Mouse (Mus musculus) CH12.LX (cell line): ENCODE results near the gene Nmur1. TPM values are rescaled to one million over a fixed set of nuclear protein-coding genes. Genes with fewer than 3 reads are reported as not detected.

Source experiments
- DNase-seq: peaks from one replicate; pipeline ENCODE4 v3.0.0-alpha.2; 2013; ENCODE audit errors: extremely low read depth
- H3K27ac ChIP-seq: 2 replicates; pipeline ENCODE4 v1.5.1; 2012; ENCODE audit warnings: low read depth, mild to moderate bottlenecking, control low read depth, moderate library complexity; ENCODE audit not compliant: insufficient read depth
- H3K27me3 ChIP-seq: replicated peaks from 2 replicates; pipeline ENCODE3; 2012; ENCODE audit warnings: inconsistent platforms
- H3K36me3 ChIP-seq, 2 experiments: replicated peaks in 1 of 2; 2 replicates each; pipeline versions ENCODE3 to v1.6.1; 2012; ENCODE audit warnings: inconsistent platforms in 1 of 2, low read length in 1 of 2, mild to moderate bottlenecking in 1 of 2, mixed read lengths in 1 of 2, moderate library complexity in 1 of 2; ENCODE audit not compliant: control insufficient read depth in 1 of 2, insufficient read depth in 1 of 2
- H3K4me1 ChIP-seq, 2 experiments: 2 replicates each; pipeline ENCODE4 v1.6.1; 2012; ENCODE audit warnings: inconsistent platforms in 1 of 2, moderate library complexity in 1 of 2; ENCODE audit not compliant: insufficient read depth in 2 of 2, control insufficient read depth in 1 of 2
- H3K4me2 ChIP-seq: 2 replicates; pipeline ENCODE4 v1.6.1; 2012; ENCODE audit warnings: low read depth, mild to moderate bottlenecking, control low read depth; ENCODE audit not compliant: poor library complexity, insufficient read depth, severe bottlenecking
- H3K4me3 ChIP-seq, 3 experiments: fragments of 150-350 bp in 1 of 3; sonication (generic) in 1 of 3; replicated peaks in 1 of 3; 2 replicates each; pipeline versions ENCODE3 to v1.5.1; 2011 to 2012; ENCODE audit warnings: low read depth in 2 of 3, low read length in 2 of 3, mild to moderate bottlenecking in 2 of 3, moderate library complexity in 2 of 3, control low read depth in 1 of 3, improper control_type of control experiment in 1 of 3, inconsistent platforms in 1 of 3, mixed read lengths in 1 of 3; ENCODE audit not compliant: poor library complexity in 1 of 3
- H3K79me2 ChIP-seq: replicated peaks from 2 replicates; pipeline ENCODE4 v1.6.1; 2012; ENCODE audit warnings: mild to moderate bottlenecking, moderate library complexity; ENCODE audit not compliant: control insufficient read depth, poor library complexity, insufficient read depth, severe bottlenecking; ENCODE audit errors: extremely low read depth
- H3K9ac ChIP-seq: 2 replicates; pipeline ENCODE4 v1.6.1; 2012; ENCODE audit warnings: low read depth, mild to moderate bottlenecking, control low read depth, moderate library complexity; ENCODE audit not compliant: insufficient read depth
- H3K9me3 ChIP-seq: replicated peaks from 2 replicates; pipeline ENCODE3; 2012; ENCODE audit warnings: low read length, inconsistent platforms, mixed read lengths
- BHLHE40 ChIP-seq: IDR thresholded peaks from 2 replicates; pipeline ENCODE4 v1.6.1; 2011; ENCODE audit warnings: mild to moderate bottlenecking, low read depth, low read length, improper control_type of control experiment
- CHD1 ChIP-seq: IDR thresholded peaks from 2 replicates; pipeline ENCODE4 v1.6.1; 2012; ENCODE audit warnings: low read depth, low read length, improper control_type of control experiment, inconsistent platforms
- CHD2 ChIP-seq: IDR thresholded peaks from 2 replicates; pipeline ENCODE4 v1.6.1; 2011; ENCODE audit warnings: low read length, improper control_type of control experiment
- CTCF ChIP-seq, 2 experiments: IDR thresholded peaks in 1 of 2; conservative IDR thresholded peaks in 1 of 2; 2 replicates each; pipeline ENCODE4 v1.5.1; 2011 to 2012; ENCODE audit warnings: low read depth in 2 of 2, low read length in 2 of 2, improper control_type of control experiment in 1 of 2, inconsistent platforms in 1 of 2, mild to moderate bottlenecking in 1 of 2, moderate library complexity in 1 of 2
- ELF1 ChIP-seq: IDR thresholded peaks from 2 replicates; pipeline ENCODE4 v1.6.1; 2014; ENCODE audit warnings: low read depth, mild to moderate bottlenecking, inconsistent platforms, low read length, improper control_type of control experiment
- EP300 ChIP-seq: IDR thresholded peaks from 2 replicates; pipeline ENCODE4 v1.6.1; 2011; ENCODE audit warnings: low read length, improper control_type of control experiment
- ETS1 ChIP-seq: conservative IDR thresholded peaks from 2 replicates; pipeline ENCODE4 v1.6.1; 2012; ENCODE audit warnings: low read depth, mild to moderate bottlenecking, inconsistent platforms, low read length, improper control_type of control experiment, moderate library complexity
- IRF4 ChIP-seq: IDR thresholded peaks from 2 replicates; pipeline ENCODE4 v1.6.1; 2014; ENCODE audit warnings: low read depth, mild to moderate bottlenecking, inconsistent platforms, low read length, improper control_type of control experiment
- JUN ChIP-seq: IDR thresholded peaks from 2 replicates; pipeline ENCODE4 v1.6.1; 2011; ENCODE audit warnings: low read depth, mild to moderate bottlenecking, low read length, improper control_type of control experiment, moderate library complexity; ENCODE audit not compliant: insufficient read depth
- JUND ChIP-seq: conservative IDR thresholded peaks from 2 replicates; pipeline ENCODE4 v1.6.1; 2011; ENCODE audit warnings: low read depth, low read length, improper control_type of control experiment
- MAZ ChIP-seq: IDR thresholded peaks from 2 replicates; pipeline ENCODE4 v1.6.1; 2012; ENCODE audit warnings: low read depth, mild to moderate bottlenecking, inconsistent platforms, low read length, improper control_type of control experiment, moderate library complexity
- MEF2A ChIP-seq: IDR thresholded peaks from 2 replicates; pipeline ENCODE4 v1.6.1; 2014; ENCODE audit warnings: low read depth, mild to moderate bottlenecking, inconsistent platforms, low read length, improper control_type of control experiment, borderline replicate concordance
- MYC ChIP-seq: IDR thresholded peaks from 2 replicates; pipeline ENCODE4 v1.6.1; 2011; ENCODE audit warnings: low read depth, mild to moderate bottlenecking, improper control_type of control experiment, low read length
- NELFE ChIP-seq: IDR thresholded peaks from 2 replicates; pipeline ENCODE4 v1.6.1; 2011; ENCODE audit warnings: low read depth, low read length, improper control_type of control experiment
- NRF1 ChIP-seq: IDR thresholded peaks from 2 replicates; pipeline ENCODE4 v1.6.1; 2014; ENCODE audit warnings: low read depth, mild to moderate bottlenecking, inconsistent platforms, low read length, improper control_type of control experiment, moderate library complexity
- PAX5 ChIP-seq: IDR thresholded peaks from 2 replicates; pipeline ENCODE4 v1.6.1; 2012; ENCODE audit warnings: low read length, inconsistent platforms, mixed read lengths
- RAD21 ChIP-seq: IDR thresholded peaks from 2 replicates; pipeline ENCODE4 v1.6.1; 2011; ENCODE audit warnings: low read depth, mild to moderate bottlenecking, low read length, improper control_type of control experiment, moderate library complexity
- TBP ChIP-seq: conservative IDR thresholded peaks from 2 replicates; pipeline ENCODE4 v1.6.1; 2011; ENCODE audit warnings: low read depth, low read length, improper control_type of control experiment
- USF1 ChIP-seq: IDR thresholded peaks from 2 replicates; pipeline ENCODE4 v1.6.1; 2014; ENCODE audit warnings: low read depth, mild to moderate bottlenecking, inconsistent platforms, low read length, improper control_type of control experiment
- USF2 ChIP-seq: conservative IDR thresholded peaks from 2 replicates; pipeline ENCODE4 v1.6.1; 2011; ENCODE audit warnings: low read depth, low read length, improper control_type of control experiment
- ZMIZ1 ChIP-seq: IDR thresholded peaks from 2 replicates; pipeline ENCODE4 v1.6.1; 2012; ENCODE audit warnings: low read depth, mild to moderate bottlenecking, inconsistent platforms, low read length, improper control_type of control experiment
- ZNF384 ChIP-seq: IDR thresholded peaks from 2 replicates; pipeline ENCODE4 v1.6.1; 2012; ENCODE audit warnings: low read depth, low read length, improper control_type of control experiment, inconsistent platforms
- dilution Hi-C: fragments of 300-500 bp; cut with MboI; formaldehyde crosslinking; loops from 2 replicates; pipeline ENCODE4 v1.14.3; 2020; ENCODE audit warnings: low sequenced_read_pairs; ENCODE audit not compliant: extremely low pct_unique_long_range_greater_than_20kb, extremely low pct_ligation_motif_present
- in situ Hi-C: fragments of 300-500 bp; cut with MboI; formaldehyde crosslinking; loops from 3 replicates; pipeline ENCODE4 v1.14.3; 2019; ENCODE audit warnings: low sequenced_read_pairs, low pct_ligation_motif_present, low pct_unique_long_range_greater_than_20kb, mixed read lengths
- polyA plus RNA-seq: library from polyadenylated mRNA; unstranded; fragments of >175 nt; gene quantifications from 2 replicates; pipeline ENCODE4 v1.2.1, GENCODE M21; 2012; ENCODE audit warnings: low read depth; ENCODE audit not compliant: insufficient read length
- total RNA-seq, 2 experiments: library from RNA; depleted of rRNA; stranded (reverse); fragments of 300-350 nt in 1 of 2; fragments of >200 nt in 1 of 2; gene quantifications; 2 replicates each; pipeline ENCODE4 v1.2.3; 2012 to 2014

Nmur1 gene
- total and polyA plus RNA-seq, 3 experiments: 0.16 TPM; not detected in 2

DNA sequence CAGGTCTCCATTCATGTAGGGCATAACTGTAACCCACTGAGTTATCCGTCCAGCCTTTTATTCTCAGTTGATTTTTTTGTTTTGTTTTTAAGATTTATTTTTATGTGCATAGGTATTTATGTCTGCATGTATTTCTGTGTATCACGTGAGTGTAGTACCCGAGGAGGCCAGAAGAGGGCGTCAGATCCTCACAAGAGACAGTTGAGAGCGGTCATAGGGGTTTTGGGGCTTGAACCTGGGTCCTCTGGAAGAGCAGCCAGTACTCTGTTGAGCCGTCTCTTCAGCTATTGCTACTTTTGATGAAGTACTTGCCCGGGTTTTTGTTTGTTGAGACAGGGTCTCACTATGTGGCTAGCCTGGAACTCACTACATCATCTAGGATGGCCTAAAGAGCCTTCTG, 30.1 kb downstream of the Nmur1 start:
- DNase-seq: peak; percentile 27
- Histone ChIP-seq H3K9ac (no peak overlapping the region), H3K36me3 (no peaks in the 10 kb centered on the region), H3K4me3 (no peak overlapping the region), H3K4me2 (no peak overlapping the region), H3K27ac (no peak overlapping the region), H3K79me2 (no peaks in the 10 kb centered on the region; the same call in 1 of the 2 replicates), H3K27me3 (no peaks in the 10 kb centered on the region), H3K4me1 (peaks cover 0 to 25% of the 10 kb centered on the region in 2 experiments; a peak in 2 of 4 replicates), H3K9me3 (no peaks in the 10 kb centered on the region)
- dilution Hi-C loops (no loop called here), in situ Hi-C loops (loop anchor here (5.0 kb wide), 1 partner anchor 41 kb away; no protein-coding TSS in a partner anchor)
- TF ChIP-seq ZNF384: no peak
- TF ChIP-seq NELFE: no peak
- TF ChIP-seq MEF2A: no peak
- TF ChIP-seq CTCF (conservative IDR thresholded peaks at IDR 0.05 in 1 of 2, IDR thresholded peaks at IDR 0.05 in 1 of 2; ENCODE audit: low read depth in 2 of 2, low read length in 2 of 2): peak; percentile 11 to 45
- TF ChIP-seq TBP: no peak
- no peak for TF ChIP-seq MYC
- TF ChIP-seq USF1: no peak
- TF ChIP-seq MAZ: no peak
- TF ChIP-seq BHLHE40: peak; percentile 58; the same call in 1 of the 2 replicates
- TF ChIP-seq USF2: no peak
- peak; percentile 19 for TF ChIP-seq RAD21
- TF ChIP-seq NRF1: no peak
- no peak for TF ChIP-seq CHD1

DNA sequence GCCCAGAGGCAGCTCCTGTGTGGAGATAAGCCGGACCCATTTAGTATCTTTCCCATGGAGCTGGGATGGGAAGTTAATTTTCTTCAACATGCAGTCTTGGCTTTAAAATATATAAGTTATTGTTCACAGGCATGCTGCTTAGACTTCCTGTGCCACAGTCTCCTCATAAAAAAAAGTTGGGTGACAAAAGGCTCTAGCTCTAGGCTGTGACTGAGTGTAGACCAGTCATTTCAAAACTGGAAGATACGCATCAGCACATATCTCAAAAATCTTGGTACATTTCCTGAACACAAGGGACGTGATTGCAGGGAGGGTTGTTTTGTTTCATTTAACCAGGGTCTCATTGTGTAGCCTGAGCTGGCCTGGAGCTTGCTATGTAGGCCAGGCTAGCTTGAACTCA, 31.8 kb downstream of the Nmur1 start:
- Histone ChIP-seq H3K9ac (no peak overlapping the region), H3K4me3 (no peak overlapping the region), H3K27me3 (no peaks in the 10 kb centered on the region), H3K4me1 (peaks cover 0 to 25% of the 10 kb centered on the region in 2 experiments; a peak in 2 of 4 replicates), H3K4me2 (no peak overlapping the region), H3K9me3 (no peaks in the 10 kb centered on the region), H3K27ac (no peak overlapping the region), H3K79me2 (no peaks in the 10 kb centered on the region; the same call in 1 of the 2 replicates), H3K36me3 (no peaks in the 10 kb centered on the region)
- dilution Hi-C loops (no loop called here), in situ Hi-C loops (no loop called here)
- TF ChIP-seq MYC (no peak), JUND (peak; percentile 91), CHD1 (no peak), MAZ (no peak), RAD21 (no peak), EP300 (peak; percentile 66), ZMIZ1 (no peak), CTCF (conservative IDR thresholded peaks at IDR 0.05 in 1 of 2, IDR thresholded peaks at IDR 0.05 in 1 of 2; ENCODE audit: low read depth in 2 of 2, low read length in 2 of 2) (no peak), ZNF384 (peak; percentile 73), ETS1 (0 out of 2 replicates have a peak, but pooled peaks have one; percentile 17), JUN (peak; percentile 64), USF1 (no peak), CHD2 (no peak), ELF1 (no peak), PAX5 (no peak), IRF4 (peak; percentile 87), NRF1 (no peak)
- peak; percentile 61 for DNase-seq
